Mouse (Mus musculus): ENCODE measurements at regions not wholly inside any gene's neighbourhood (a gene's known extent, or its start where the extent isn't known, plus 50 kb on each side); places are given as distances from the start of the nearest gene placed in this dataset.
A peak's percentile ranks its signal among the peaks of the same experiment; 100 is the strongest.

- no peak overlapping the region for H3K4me2 ChIP-seq (ENCODE audit: low read depth, low read length)
- no peaks in the 10 kb centered on the region for H3K27me3 ChIP-seq (ENCODE audit: insufficient read depth, low read length)
- no peak for ATAC-seq
- 62% methylated on average over 19 of the region's 19 CpGs for WGBS (ENCODE audit: insufficient replicate concordance)
- TF ChIP-seq EP300 (IDR thresholded peaks at IDR 0.05; ENCODE audit: low read depth) = no peak
- TF ChIP-seq CTCF (IDR thresholded peaks at IDR 0.05; ENCODE audit: low read depth) = no peak
- H3K36me3 ChIP-seq (replicated peaks; ENCODE audit: insufficient read depth, low read length) = no peaks in the 10 kb centered on the region
- H3K4me1 ChIP-seq (ENCODE audit: insufficient read depth) = no peaks in the 10 kb centered on the region
- no peak overlapping the region for H3K27ac ChIP-seq (ENCODE audit: low read depth)
- no peak overlapping the region for H3K4me3 ChIP-seq (ENCODE audit: low read depth, low read length)
- H3K9me3 ChIP-seq (ENCODE audit: low read length) = no peaks in the 10 kb centered on the region
- H3K9ac ChIP-seq (replicated peaks) = no peak overlapping the region
- no peak for DNase-seq
These were observed 142.0 kb upstream of the Cntnap4 start for GRCm38 (mm10) chr8:112427721-112428389.

GRCm38 (mm10) chr8:112411968-112412367 lies 157.9 kb upstream of the Cntnap4 start:
- Histone ChIP-seq H3K4me2 (ENCODE audit: low read depth, low read length) (no peak overlapping the region), H3K4me3 (ENCODE audit: low read depth, low read length) (no peak overlapping the region), H3K36me3 (replicated peaks; ENCODE audit: insufficient read depth, low read length) (no peaks in the 10 kb centered on the region), H3K27ac (ENCODE audit: low read depth) (no peak overlapping the region), H3K27me3 (ENCODE audit: insufficient read depth, low read length) (no peaks in the 10 kb centered on the region), H3K9ac (replicated peaks) (no peak overlapping the region), H3K9me3 (ENCODE audit: low read length) (no peaks in the 10 kb centered on the region), H3K4me1 (ENCODE audit: insufficient read depth) (no peaks in the 10 kb centered on the region)
- ATAC-seq = no peak
- TF ChIP-seq CTCF (IDR thresholded peaks at IDR 0.05; ENCODE audit: low read depth) = 0 out of 2 replicates have a peak, but pooled peaks have one; percentile 12
- TF ChIP-seq EP300 (IDR thresholded peaks at IDR 0.05; ENCODE audit: low read depth) = no peak
- WGBS (ENCODE audit: insufficient replicate concordance) = 79% methylated on average over 5 of the region's 5 CpGs
- no peak for DNase-seq

GRCm38 (mm10) chr8:112411213-112411612 lies 158.6 kb upstream of the Cntnap4 start:
- WGBS (ENCODE audit: insufficient replicate concordance) = 14% methylated on average over 6 of the region's 6 CpGs
- ATAC-seq = no peak
- Histone ChIP-seq H3K27ac (ENCODE audit: low read depth) (no peak overlapping the region), H3K36me3 (replicated peaks; ENCODE audit: insufficient read depth, low read length) (no peaks in the 10 kb centered on the region), H3K4me3 (ENCODE audit: low read depth, low read length) (no peak overlapping the region), H3K9ac (replicated peaks) (no peak overlapping the region), H3K4me1 (ENCODE audit: insufficient read depth) (no peaks in the 10 kb centered on the region), H3K27me3 (ENCODE audit: insufficient read depth, low read length) (no peaks in the 10 kb centered on the region), H3K9me3 (ENCODE audit: low read length) (no peaks in the 10 kb centered on the region), H3K4me2 (ENCODE audit: low read depth, low read length) (no peak overlapping the region)
- DNase-seq = peak; percentile 26
- TF ChIP-seq EP300 (IDR thresholded peaks at IDR 0.05; ENCODE audit: low read depth) (no peak), CTCF (IDR thresholded peaks at IDR 0.05; ENCODE audit: low read depth) (peak; percentile 60)

- Histone ChIP-seq H3K36me3 (replicated peaks; ENCODE audit: insufficient read depth, low read length) (no peaks in the 10 kb centered on the region), H3K9me3 (ENCODE audit: low read length) (no peaks in the 10 kb centered on the region), H3K27ac (ENCODE audit: low read depth) (no peak overlapping the region), H3K9ac (replicated peaks) (no peak overlapping the region), H3K4me2 (ENCODE audit: low read depth, low read length) (no peak overlapping the region), H3K4me3 (ENCODE audit: low read depth, low read length) (no peak overlapping the region), H3K4me1 (ENCODE audit: insufficient read depth) (no peaks in the 10 kb centered on the region), H3K27me3 (ENCODE audit: insufficient read depth, low read length) (no peaks in the 10 kb centered on the region)
- DNase-seq = no peak
- TF ChIP-seq CTCF (IDR thresholded peaks at IDR 0.05; ENCODE audit: low read depth) (no peak), EP300 (IDR thresholded peaks at IDR 0.05; ENCODE audit: low read depth) (no peak)
- no peak for ATAC-seq
- WGBS (ENCODE audit: insufficient replicate concordance) = 75% methylated on average over 9 of the region's 9 CpGs
These were observed 161.6 kb upstream of the Cntnap4 start for GRCm38 (mm10) chr8:112408211-112408735.

GRCm38 (mm10) chr8:112404087-112404486 lies 165.8 kb upstream of the Cntnap4 start:
- Histone ChIP-seq H3K27ac (ENCODE audit: low read depth) (no peak overlapping the region), H3K4me2 (ENCODE audit: low read depth, low read length) (no peak overlapping the region), H3K9ac (replicated peaks) (no peak overlapping the region), H3K4me1 (ENCODE audit: insufficient read depth) (no peaks in the 10 kb centered on the region), H3K27me3 (ENCODE audit: insufficient read depth, low read length) (no peaks in the 10 kb centered on the region), H3K4me3 (ENCODE audit: low read depth, low read length) (no peak overlapping the region), H3K36me3 (replicated peaks; ENCODE audit: insufficient read depth, low read length) (no peaks in the 10 kb centered on the region), H3K9me3 (ENCODE audit: low read length) (no peaks in the 10 kb centered on the region)
- TF ChIP-seq CTCF (IDR thresholded peaks at IDR 0.05; ENCODE audit: low read depth) (no peak), EP300 (IDR thresholded peaks at IDR 0.05; ENCODE audit: low read depth) (no peak)
- ATAC-seq (no peak), DNase-seq (no peak)
- 4% methylated on average over 2 of the region's 2 CpGs for WGBS (ENCODE audit: insufficient replicate concordance)

- H3K9ac ChIP-seq (replicated peaks) = no peak overlapping the region
- DNase-seq (no peak), ATAC-seq (no peak)
- no peak overlapping the region for H3K4me2 ChIP-seq (ENCODE audit: low read depth, low read length)
- WGBS (ENCODE audit: insufficient replicate concordance) = 25% methylated on average over 2 of the region's 2 CpGs
- no peaks in the 10 kb centered on the region for H3K36me3 ChIP-seq (replicated peaks; ENCODE audit: insufficient read depth, low read length)
- TF ChIP-seq CTCF (IDR thresholded peaks at IDR 0.05; ENCODE audit: low read depth) (no peak), EP300 (IDR thresholded peaks at IDR 0.05; ENCODE audit: low read depth) (no peak)
- no peak overlapping the region for H3K4me3 ChIP-seq (ENCODE audit: low read depth, low read length)
- no peaks in the 10 kb centered on the region for H3K4me1 ChIP-seq (ENCODE audit: insufficient read depth)
- H3K27ac ChIP-seq (ENCODE audit: low read depth) = no peak overlapping the region
- no peaks in the 10 kb centered on the region for H3K27me3 ChIP-seq (ENCODE audit: insufficient read depth, low read length)
- H3K9me3 ChIP-seq (ENCODE audit: low read length) = 0 out of 2 replicates have a peak, but pooled peaks cover 2% of the 10 kb centered on the region
These were observed 172.4 kb upstream of the Cntnap4 start for GRCm38 (mm10) chr8:112397438-112397837.
